Mouse (Mus musculus) embryonic facial prominence, embryonic 13.5 days (tissue): Measurements from ENCODE around the gene Sall4. TPM values are rescaled to one million over a fixed set of nuclear protein-coding genes. Genes with fewer than 3 reads are reported as not detected.
"Not testable (repeated sequence)": the region's sequence is repeated elsewhere in the genome, so short reads cannot be mapped to it uniquely, and the experiment has no call there.

Experiments used
- ATAC-seq: fragments of 200-750 bp; cut with Nextera tagmentation; 2 replicates; pipeline ENCODE4 v1.8.0; 2017; ENCODE audit warnings: low read depth; ENCODE audit not compliant: insufficient number of reproducible peaks, insufficient read depth, low FRiP score, low TSS enrichment
- H3K27ac ChIP-seq: fragments of 300-500 bp; sonication (generic); 2 replicates; pipeline ENCODE4 v1.5.1; 2015; ENCODE audit warnings: moderate library complexity, mild to moderate bottlenecking, inconsistent platforms
- H3K27me3 ChIP-seq: fragments of 300-500 bp; sonication (generic); 2 replicates; pipeline ENCODE4 v1.6.1; 2015; ENCODE audit warnings: mild to moderate bottlenecking, inconsistent platforms
- H3K36me3 ChIP-seq: fragments of 300-500 bp; sonication (generic); 2 replicates; pipeline ENCODE4 v1.6.1; 2015; ENCODE audit warnings: mild to moderate bottlenecking, inconsistent platforms
- H3K4me1 ChIP-seq: fragments of 300-500 bp; sonication (generic); 2 replicates; pipeline ENCODE4 v1.6.1; 2015; ENCODE audit warnings: inconsistent platforms
- H3K4me2 ChIP-seq: fragments of 300-500 bp; sonication (generic); 2 replicates; pipeline ENCODE4 v1.6.1; 2015; ENCODE audit warnings: moderate library complexity, mild to moderate bottlenecking, inconsistent platforms
- H3K4me3 ChIP-seq: fragments of 300-500 bp; sonication (generic); 2 replicates; pipeline ENCODE4 v1.5.1; 2015; ENCODE audit warnings: mild to moderate bottlenecking, inconsistent platforms
- H3K9ac ChIP-seq: fragments of 300-500 bp; sonication (generic); 2 replicates; pipeline ENCODE4 v1.6.1; 2015; ENCODE audit warnings: mild to moderate bottlenecking, inconsistent platforms
- H3K9me3 ChIP-seq: fragments of 300-500 bp; sonication (generic); 2 replicates; pipeline ENCODE4 v1.6.1; 2016; ENCODE audit warnings: inconsistent platforms
- WGBS: fragments of 180-500 bp; shearing (Covaris S2); methylation state at CpG from one replicate; pipeline ENCODE4 v1.1.7; 2015; ENCODE audit warnings: mixed read lengths; 5-methylcytosine and 5-hydroxymethylcytosine counted together
- polyA plus RNA-seq: library from polyadenylated mRNA; unstranded; fragments of >200 nt; fragmentation: Nextera tagmentation; extraction: Ambion mirVana; gene quantifications from 2 replicates; pipeline ENCODE4 v1.2.1, GENCODE M21; 2015

Gene Sall4
- polyA plus RNA-seq, 1 experiment from 2014 or later: 1.9 TPM

GRCm38 (mm10) chr2:168776238-168776637, 8.5 kb upstream of the Sall4 start:
- Histone ChIP-seq H3K4me1 (peaks cover 14% of the 10 kb centered on the region), H3K9ac (no peak overlapping the region), H3K9me3 (no peaks in the 10 kb centered on the region), H3K27ac (no peak overlapping the region), H3K27me3 (no peaks in the 10 kb centered on the region), H3K4me2 (no peak overlapping the region), H3K4me3 (no peak overlapping the region), H3K36me3 (no peaks in the 10 kb centered on the region)
- 83% methylated on average over 3 of the region's 3 CpGs for WGBS
- ATAC-seq: no peak

- ATAC-seq: no peak
- Histone ChIP-seq H3K27me3 (peaks cover 57% of the 10 kb centered on the region), H3K9ac (no peak overlapping the region), H3K4me2 (0 out of 2 replicates have a peak overlapping the region, but pooled peaks have one; percentile 7), H3K9me3 (no peaks in the 10 kb centered on the region), H3K27ac (no peak overlapping the region), H3K4me3 (no peak overlapping the region), H3K4me1 (peaks cover 30% of the 10 kb centered on the region), H3K36me3 (no peaks in the 10 kb centered on the region)
- WGBS: 34% methylated on average over 8 of the region's 8 CpGs
Observed at GRCm38 (mm10) chr2:168769259-168769658, 1.5 kb upstream of the Sall4 start.

GRCm38 (mm10) chr2:168766538-168767361, 993 bp downstream of the Sall4 start:
- Histone ChIP-seq H3K36me3 (no peaks in the 10 kb centered on the region), H3K9ac (peak overlapping the region; percentile 82), H3K27ac (peak overlapping the region; percentile 75), H3K4me1 (peaks cover 43% of the 10 kb centered on the region), H3K27me3 (peaks cover 82% of the 10 kb centered on the region), H3K9me3 (no peaks in the 10 kb centered on the region), H3K4me2 (peak overlapping the region; percentile 97), H3K4me3 (peak overlapping the region; percentile 60)
- ATAC-seq: no peak
- WGBS: under 1% methylated on average over 51 of the region's 52 CpGs

GRCm38 (mm10) chr2:168765696-168766537, 1.8 kb downstream of the Sall4 start:
- peak overlapping the region; percentile 82 for H3K9ac ChIP-seq
- peak overlapping the region; percentile 75 for H3K27ac ChIP-seq
- H3K9me3 ChIP-seq: no peaks in the 10 kb centered on the region
- no peak for ATAC-seq
- 1% methylated on average over 65 of the region's 65 CpGs for WGBS
- H3K36me3 ChIP-seq: no peaks in the 10 kb centered on the region
- H3K4me3 ChIP-seq: peak overlapping the region; percentile 60
- H3K4me1 ChIP-seq: peaks cover 43% of the 10 kb centered on the region
- H3K4me2 ChIP-seq: peak overlapping the region; percentile 97
- peaks cover 82% of the 10 kb centered on the region for H3K27me3 ChIP-seq

- peak overlapping the region; percentile 75 for H3K27ac ChIP-seq
- H3K9me3 ChIP-seq: no peaks in the 10 kb centered on the region
- peaks cover 43% of the 10 kb centered on the region for H3K4me1 ChIP-seq
- H3K4me3 ChIP-seq: peak overlapping the region; percentile 60
- H3K36me3 ChIP-seq: no peaks in the 10 kb centered on the region
- ATAC-seq: 0 out of 2 replicates have a peak, but pooled peaks have one; percentile 35
- under 1% methylated on average over 32 of the region's 32 CpGs for WGBS
- H3K4me2 ChIP-seq: peak overlapping the region; percentile 97
- H3K27me3 ChIP-seq: peaks cover 82% of the 10 kb centered on the region
- H3K9ac ChIP-seq: peak overlapping the region; percentile 82
Observed at GRCm38 (mm10) chr2:168765065-168765681, 2.6 kb downstream of the Sall4 start.

- Histone ChIP-seq H3K4me1 (peaks cover 43% of the 10 kb centered on the region), H3K36me3 (no peaks in the 10 kb centered on the region), H3K9me3 (no peaks in the 10 kb centered on the region), H3K27ac (no peak overlapping the region), H3K4me2 (peak overlapping the region; percentile 97), H3K27me3 (peaks cover 76% of the 10 kb centered on the region), H3K9ac (no peak overlapping the region), H3K4me3 (peak overlapping the region; percentile 60)
- 10% methylated on average over 9 of the region's 9 CpGs for WGBS
- no peak for ATAC-seq
Observed at GRCm38 (mm10) chr2:168764460-168764867, 3.3 kb downstream of the Sall4 start.

- H3K27me3 ChIP-seq: peaks cover 70% of the 10 kb centered on the region
- no peak overlapping the region for H3K9ac ChIP-seq
- H3K9me3 ChIP-seq: no peaks in the 10 kb centered on the region
- no peak overlapping the region for H3K27ac ChIP-seq
- H3K4me3 ChIP-seq: peak overlapping the region; percentile 60; the same call in 1 of the 2 replicates
- no peaks in the 10 kb centered on the region for H3K36me3 ChIP-seq
- H3K4me2 ChIP-seq: peak overlapping the region; percentile 97
- no peak for ATAC-seq
- H3K4me1 ChIP-seq: peaks cover 43% of the 10 kb centered on the region
- WGBS: 15% methylated on average over 7 of the region's 7 CpGs
Observed at GRCm38 (mm10) chr2:168763785-168764184, 4.0 kb downstream of the Sall4 start.

GRCm38 (mm10) chr2:168762411-168762815, 5.3 kb downstream of the Sall4 start:
- peak overlapping the region; percentile 55; the same call in 1 of the 2 replicates for H3K9ac ChIP-seq
- H3K4me1 ChIP-seq: peaks cover 39% of the 10 kb centered on the region
- H3K9me3 ChIP-seq: no peaks in the 10 kb centered on the region
- H3K27me3 ChIP-seq: peaks cover 57% of the 10 kb centered on the region
- no peaks in the 10 kb centered on the region for H3K36me3 ChIP-seq
- peak overlapping the region; percentile 19 for H3K4me3 ChIP-seq
- H3K4me2 ChIP-seq: peak overlapping the region; percentile 50
- H3K27ac ChIP-seq: 0 out of 2 replicates have a peak overlapping the region, but pooled peaks have one; percentile 33
- ATAC-seq: no peak
- 3% methylated on average over 12 of the region's 12 CpGs for WGBS

GRCm38 (mm10) chr2:168761954-168762353, 5.8 kb downstream of the Sall4 start:
- H3K9me3 ChIP-seq: no peaks in the 10 kb centered on the region
- peak overlapping the region; percentile 19; the same call in 1 of the 2 replicates for H3K4me3 ChIP-seq
- 0 out of 2 replicates have a peak overlapping the region, but pooled peaks have one; percentile 33 for H3K27ac ChIP-seq
- peaks cover 34% of the 10 kb centered on the region for H3K4me1 ChIP-seq
- peak overlapping the region; percentile 50 for H3K4me2 ChIP-seq
- WGBS: 30% methylated on average over 4 of the region's 4 CpGs
- H3K9ac ChIP-seq: peak overlapping the region; percentile 55; the same call in 1 of the 2 replicates
- ATAC-seq: no peak
- peaks cover 52% of the 10 kb centered on the region for H3K27me3 ChIP-seq
- H3K36me3 ChIP-seq: no peaks in the 10 kb centered on the region

GRCm38 (mm10) chr2:168761141-168761540, 6.6 kb downstream of the Sall4 start:
- Histone ChIP-seq H3K9ac (no peak overlapping the region), H3K27me3 (peaks cover 44% of the 10 kb centered on the region), H3K36me3 (peaks cover 3% of the 10 kb centered on the region; the same call in 1 of the 2 replicates), H3K4me2 (no peak overlapping the region), H3K27ac (no peak overlapping the region), H3K4me3 (no peak overlapping the region), H3K9me3 (no peaks in the 10 kb centered on the region), H3K4me1 (peaks cover 26% of the 10 kb centered on the region)
- 90% methylated on average over 9 of the region's 9 CpGs for WGBS
- ATAC-seq: no peak

- H3K36me3 ChIP-seq, H3K4me2 ChIP-seq, ATAC-seq, H3K4me3 ChIP-seq, H3K27me3 ChIP-seq, H3K27ac ChIP-seq, H3K9ac ChIP-seq, H3K9me3 ChIP-seq: not testable (repeated sequence)
- H3K4me1 ChIP-seq: peaks cover 12% of the 10 kb centered on the region; the same call in 1 of the 2 replicates
- 92% methylated on average over 10 of the region's 10 CpGs for WGBS
Observed at GRCm38 (mm10) chr2:168744406-168744805, 23.3 kb downstream of the Sall4 start.
